Mouse (Mus musculus): Measurements from ENCODE around the gene Emp3.
"Not testable (repeated sequence)": the region's sequence is repeated elsewhere in the genome, so short reads cannot be mapped to it uniquely, and the experiment has no call there.

Emp3 gene

DNA sequence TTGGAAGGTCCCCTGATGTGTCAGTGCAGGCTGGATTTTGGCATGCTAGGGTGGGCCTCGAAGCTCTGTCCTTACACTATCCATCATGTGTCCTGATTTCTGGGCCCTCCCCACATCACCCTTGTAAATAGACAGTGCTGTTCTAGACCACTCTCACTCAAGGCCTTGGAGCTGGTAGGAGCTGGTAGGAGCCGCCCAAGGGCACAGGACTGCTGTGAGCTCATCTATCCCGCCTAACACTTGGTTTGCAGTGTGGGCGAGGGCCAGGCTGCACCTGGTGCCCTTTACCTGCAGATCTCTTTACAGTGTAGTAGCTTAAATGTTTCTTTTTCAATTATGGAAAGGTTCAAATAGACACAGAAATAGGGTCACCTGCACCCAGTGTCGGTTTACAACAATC is 6.2 kb downstream of the Emp3 start:
- DNase-seq: no peak

DNA sequence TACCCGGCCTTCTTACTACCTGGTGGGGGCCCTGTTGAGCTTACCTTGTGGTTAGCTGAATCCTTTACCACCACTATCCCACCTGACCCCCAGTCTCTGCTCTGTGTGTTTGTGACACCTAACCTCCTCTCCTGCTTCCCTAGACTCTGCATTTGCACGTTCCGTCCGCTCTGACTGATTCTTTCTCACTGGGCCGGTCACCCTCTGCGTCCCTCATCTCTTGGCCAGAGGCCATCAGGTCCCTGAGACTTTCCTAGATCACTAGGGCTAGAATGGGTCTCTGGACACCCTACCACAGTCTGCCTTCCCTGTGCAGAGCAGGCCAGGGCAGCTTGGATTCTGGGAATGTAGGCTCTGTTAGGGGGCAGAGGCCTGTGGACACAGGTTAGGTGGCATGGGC is 7.1 kb downstream of the Emp3 start:
- DNase-seq: peak; percentile 91

DNA sequence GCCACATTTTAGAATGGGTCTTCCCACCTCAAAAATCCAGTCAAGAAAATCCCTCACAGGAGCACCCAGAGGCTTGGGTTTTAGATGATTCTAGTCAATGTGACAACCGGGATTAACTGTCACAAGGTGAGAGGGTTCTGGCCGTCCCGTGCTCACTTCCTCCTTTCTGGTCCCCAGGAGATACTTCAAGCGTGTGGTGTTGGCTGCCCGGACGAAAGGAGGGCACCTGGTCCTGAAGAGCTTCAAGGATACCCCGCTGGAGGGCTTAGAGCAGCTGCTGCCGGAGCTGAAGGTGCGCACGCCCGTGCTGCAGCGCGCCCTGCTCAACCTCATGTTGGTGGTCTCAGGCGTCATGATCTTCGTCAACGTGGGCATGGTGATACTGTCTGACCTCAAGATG is 12.1 kb downstream of the Emp3 start:
- DNase-seq: peak; percentile 88

DNA sequence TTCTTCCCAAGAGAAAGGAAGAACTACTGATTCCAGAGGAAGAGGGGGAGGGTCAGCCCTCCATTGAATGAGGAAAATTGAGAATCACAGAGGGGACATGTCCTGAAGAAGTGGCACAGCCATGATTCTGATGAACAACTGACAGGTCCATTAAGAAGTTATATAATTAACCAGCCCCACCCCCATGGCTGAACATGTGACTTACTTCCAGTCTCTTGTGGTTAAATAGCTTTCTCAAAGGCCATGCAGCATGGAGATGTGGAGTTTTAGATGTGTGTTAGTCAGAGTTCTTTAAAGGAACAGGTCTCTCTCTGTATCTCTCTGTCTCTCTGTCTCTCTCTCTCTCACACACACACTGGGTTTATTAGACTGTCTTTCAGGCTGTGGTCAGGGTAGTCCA is 12.8 kb downstream of the Emp3 start:
- no peak for DNase-seq

DNA sequence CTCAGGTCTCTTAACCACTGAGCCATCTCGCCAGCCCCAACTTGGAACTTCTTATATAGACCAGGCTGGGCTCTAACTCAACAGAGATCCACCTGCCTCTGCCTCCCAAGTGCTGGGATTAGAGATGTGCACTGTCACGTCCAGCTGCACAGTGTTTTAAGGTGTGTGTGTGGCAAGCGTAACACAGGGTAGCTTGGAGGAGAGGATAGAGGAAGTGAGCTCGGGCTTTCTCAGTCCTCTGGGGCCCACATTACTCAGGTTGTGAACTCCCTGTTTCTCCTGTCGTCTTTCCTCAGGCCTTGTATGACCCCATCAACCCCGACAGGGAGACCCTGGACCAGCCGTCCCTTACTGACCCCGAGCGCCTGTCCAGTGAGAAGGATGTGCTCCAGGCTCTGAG is 14.6 kb downstream of the Emp3 start:
- no peak for DNase-seq

DNA sequence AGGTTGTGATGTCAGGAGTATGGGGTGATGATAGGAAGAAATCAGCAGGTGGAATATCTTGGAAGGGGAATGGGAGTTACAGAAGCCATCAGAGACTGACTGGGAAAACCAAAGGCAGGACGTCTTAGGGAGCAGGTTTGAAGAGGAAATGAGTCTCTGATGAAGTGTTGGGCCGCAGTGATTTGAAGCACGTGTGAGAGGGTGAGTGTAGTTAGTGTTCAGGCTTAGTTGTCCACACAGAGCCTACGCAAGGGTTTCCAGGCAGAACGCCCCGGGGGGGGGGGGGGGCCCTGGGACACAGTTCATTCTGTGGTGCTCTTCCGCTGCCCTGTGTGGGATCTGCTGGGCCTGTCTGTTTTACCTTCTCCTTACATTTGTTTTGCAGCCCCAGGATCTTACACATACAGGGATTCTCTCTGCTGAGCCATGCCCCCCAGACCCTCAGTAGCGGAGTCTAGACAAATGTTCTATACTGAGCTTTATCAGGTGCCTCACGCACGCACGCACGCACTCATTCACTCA is 18.7 kb downstream of the Emp3 start:
- no peak for DNase-seq

DNA sequence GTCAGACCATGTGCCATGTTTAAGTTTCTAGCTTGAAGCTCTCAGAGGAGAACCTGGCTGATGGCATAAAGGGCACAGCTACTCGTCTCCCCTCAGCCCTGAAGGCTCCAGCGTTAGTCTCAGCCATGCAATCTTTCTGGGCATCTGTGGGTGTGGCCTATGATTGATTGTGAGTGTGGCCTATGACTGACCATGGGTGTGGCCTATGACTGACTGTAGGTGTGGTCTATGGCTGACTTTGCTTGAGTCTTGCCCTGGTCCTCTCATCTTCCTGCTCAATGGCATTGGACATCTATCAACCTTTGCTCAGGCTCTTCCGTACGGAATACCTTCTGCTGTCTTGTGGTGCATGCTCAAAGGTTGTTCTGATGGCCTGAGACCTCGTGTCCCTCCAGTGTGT is 19.6 kb downstream of the Emp3 start:
- DNase-seq: no peak

DNA sequence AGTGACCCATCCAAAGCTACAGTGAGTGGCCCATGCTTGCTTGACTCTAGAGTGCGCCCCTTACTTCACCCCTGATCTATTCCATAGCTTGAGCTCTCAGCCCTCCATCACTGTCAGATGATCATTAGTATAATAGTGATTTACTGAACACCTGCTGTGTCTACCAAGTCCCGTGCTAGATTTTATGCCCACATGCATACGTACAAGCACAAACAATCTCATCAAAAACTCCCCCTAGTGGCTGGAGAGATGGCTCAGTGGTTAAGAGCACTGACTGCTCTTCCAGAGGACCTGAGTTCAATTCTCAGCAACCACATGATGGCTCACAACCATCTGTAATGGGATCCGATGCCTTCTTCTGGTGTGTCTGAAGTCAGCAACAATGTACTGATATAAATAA is 23.1 kb downstream of the Emp3 start:
- not testable (repeated sequence) for DNase-seq

DNA sequence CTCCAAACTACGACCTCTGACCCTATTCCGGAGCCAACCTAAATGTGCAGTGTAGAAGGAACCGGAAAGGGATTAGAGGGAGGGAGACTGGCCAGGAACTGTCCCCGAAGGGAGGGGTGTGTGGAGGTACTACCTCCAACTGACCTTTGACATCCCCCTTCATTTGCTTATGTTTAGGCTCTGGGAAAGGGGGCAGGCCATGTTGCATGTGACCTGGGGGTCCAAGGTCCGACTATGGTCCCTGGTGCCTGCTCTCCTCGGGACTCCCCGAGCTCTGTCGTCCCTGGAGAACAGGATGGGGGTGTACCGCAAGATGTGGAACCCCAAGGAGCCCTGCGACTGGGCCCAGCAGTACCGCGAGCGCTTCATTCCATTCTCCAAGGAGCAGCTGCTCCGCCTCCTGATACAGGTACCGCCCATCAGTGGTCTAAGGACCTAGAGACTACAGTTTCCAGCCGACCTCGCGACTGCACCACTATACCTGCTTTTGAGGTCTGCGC is 23.9 kb downstream of the Emp3 start:
- no peak for DNase-seq

DNA sequence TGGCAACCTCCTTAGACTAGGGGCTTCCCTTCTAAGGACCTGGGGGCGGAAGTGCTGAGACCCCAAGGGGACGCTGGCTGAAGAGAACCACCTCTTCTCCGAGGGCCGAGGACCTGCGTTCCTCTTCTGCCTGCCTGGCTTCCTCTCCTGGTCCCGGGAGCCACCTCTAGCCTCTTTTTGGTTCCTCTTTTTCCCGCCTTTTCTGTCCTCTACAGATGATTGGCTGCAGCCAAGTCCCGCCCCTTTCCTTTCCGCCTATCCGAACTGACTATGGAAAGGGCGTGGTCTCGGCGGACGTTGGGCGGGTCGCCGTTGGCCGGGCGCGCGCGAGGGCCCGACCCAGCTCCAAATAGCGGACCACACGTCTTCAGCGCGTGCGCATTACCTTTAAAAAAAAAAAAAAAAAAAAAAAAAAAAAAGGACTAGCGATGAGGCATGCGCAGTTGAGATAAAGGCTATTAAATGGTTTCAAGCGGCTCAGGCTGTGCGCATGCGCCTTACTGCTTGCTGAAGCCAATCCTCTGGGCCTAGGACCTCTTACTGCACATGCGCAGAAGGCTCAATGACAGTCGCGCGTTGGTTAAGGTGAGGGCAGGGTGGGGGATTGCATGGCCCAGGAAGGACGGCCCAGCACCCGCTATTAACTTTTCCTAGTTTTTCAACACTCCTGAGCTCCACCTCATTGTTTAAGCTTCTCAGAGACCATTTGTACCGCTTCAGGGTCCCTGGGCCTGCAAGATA is 24.5 kb downstream of the Emp3 start, which contains the start of the genes Syngr4 and Tmem143:
Syngr4 (minus strand) TSS at position 198 of the 741 bp plus-strand sequence.
Tmem143 (plus strand) TSS at position 425 of the 741 bp plus-strand sequence.
- DNase-seq: peak; percentile 100

DNA sequence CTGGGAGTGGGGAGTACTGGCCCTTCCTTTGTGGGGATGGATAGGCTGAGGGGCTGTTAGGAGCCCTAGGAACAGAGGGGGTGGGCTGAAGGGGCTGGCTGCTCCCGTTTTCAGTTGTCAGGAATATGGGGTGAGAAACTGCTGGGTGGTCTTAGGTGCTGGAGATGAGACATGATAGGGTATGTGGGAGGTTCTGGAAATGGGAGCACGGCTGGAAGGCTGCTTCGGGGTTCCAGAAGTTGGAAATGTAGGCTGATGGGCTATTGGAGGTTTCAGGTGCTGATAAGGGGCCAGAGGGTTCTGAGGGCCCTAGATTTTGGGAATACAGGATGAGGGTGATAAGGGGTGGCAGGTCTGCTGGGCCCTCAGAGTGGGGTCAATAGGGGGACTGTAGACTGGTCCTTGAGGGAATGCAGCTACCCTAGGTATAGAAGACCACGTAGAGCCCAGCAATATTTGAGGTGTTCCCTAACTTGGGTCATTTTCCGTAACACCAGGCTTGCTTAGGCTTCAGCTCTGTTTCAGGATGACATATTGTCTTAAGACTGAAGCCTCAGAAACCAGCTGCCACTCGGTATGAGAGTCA is 25.2 kb downstream of the Emp3 start:
- peak; percentile 93 for DNase-seq

DNA sequence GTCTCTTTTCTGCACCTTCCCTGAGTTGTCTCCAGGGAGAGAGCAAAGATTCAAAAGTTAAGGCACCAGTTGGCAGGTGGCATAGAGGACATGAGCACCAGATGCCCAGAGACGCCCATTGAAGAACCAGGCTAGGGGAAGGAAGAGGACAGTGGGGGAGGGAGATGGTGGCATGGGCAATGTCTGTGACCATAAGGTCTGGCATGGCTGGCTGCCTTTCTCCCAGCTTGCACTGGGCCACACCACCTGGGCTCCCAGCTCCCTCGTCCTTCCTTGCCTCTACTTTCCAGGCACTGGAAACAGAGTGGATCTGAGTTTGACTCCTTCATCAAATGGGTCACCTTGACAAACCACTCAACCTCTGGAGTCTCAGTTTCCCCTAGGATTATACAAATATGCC is 28.6 kb downstream of the Emp3 start:
- DNase-seq: no peak

DNA sequence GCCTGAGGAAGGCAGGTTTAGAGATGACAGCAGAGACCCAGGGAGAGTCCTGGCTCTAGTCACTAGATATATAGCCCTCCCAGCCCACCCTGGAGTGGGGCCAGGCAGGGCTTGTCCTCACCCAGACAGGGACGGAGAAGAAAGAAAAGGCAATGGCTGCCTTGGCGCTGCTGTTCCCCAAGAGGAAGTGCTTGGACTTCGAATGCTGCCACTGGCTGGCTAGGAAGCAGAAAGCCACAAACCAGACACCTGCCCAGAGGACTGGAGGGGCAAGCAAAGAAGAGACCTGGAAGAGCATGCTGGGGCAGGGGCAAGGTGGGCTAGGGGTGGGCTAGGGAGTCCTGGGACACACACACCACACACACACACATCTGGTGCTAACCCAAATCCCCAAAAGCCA is 34.0 kb downstream of the Emp3 start:
- no peak for DNase-seq

DNA sequence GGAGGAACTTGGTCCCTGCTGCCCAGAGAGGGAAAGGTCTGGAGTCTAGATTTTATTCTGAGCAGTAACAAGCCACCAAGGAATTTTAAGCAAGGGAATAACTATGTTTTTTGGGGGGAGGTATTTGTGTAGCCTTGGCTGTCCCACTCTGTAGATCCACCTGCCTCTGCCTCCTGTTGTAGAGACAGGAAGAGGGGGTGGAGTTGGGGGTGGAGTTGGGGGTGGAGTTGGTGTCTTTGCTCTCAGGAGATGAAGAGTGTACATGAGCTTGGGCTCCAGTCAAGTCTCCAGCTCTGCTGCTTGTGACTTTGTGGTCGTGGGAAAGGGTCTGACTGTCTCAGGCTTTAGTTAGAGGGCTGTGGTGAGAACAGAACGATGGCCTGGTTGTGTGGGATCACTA is 40.2 kb downstream of the Emp3 start:
- DNase-seq: no peak

DNA sequence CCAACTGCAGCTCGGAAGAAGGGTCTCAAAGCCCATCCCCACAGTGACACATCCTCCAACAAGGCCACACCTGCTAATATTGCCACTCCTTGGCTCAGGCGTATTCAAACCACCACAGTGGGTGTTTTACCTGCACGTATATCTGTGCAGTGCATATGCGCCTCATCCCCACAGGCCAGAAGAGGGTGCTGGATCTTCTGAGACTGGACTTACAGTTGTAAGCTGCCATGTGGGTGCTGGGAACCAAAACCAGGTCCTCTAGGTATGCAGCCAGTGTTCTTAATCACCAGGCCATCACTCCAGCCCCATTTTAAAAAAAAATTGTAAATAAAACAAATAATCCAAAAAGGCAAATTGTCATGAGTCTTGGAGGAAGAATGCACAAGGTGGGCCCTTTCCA is 40.7 kb downstream of the Emp3 start:
- no peak for DNase-seq

DNA sequence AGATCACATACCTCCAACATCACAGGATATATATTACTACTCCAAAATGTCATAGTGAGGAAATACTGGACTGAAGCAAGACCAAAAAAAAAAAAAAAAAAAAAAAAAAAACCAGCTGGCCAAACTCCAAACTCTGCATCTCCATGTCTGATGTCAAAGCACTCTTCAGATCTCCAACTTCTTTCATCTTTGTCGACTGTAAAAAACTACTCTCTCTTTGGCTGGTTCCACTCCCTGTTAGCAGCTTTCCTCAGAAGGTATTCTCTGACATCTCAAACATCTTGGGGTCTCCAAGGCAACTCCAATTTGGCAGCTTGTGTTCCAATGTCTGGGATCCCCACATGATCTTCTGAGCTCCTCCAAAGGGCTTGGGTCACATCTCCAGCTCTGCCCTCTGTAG is 42.9 kb downstream of the Emp3 start, which contains the start of gene Grin2d:
Grin2d (minus strand) TSS at position 101 of the 400 bp plus-strand sequence.
- not testable (repeated sequence) for DNase-seq

DNA sequence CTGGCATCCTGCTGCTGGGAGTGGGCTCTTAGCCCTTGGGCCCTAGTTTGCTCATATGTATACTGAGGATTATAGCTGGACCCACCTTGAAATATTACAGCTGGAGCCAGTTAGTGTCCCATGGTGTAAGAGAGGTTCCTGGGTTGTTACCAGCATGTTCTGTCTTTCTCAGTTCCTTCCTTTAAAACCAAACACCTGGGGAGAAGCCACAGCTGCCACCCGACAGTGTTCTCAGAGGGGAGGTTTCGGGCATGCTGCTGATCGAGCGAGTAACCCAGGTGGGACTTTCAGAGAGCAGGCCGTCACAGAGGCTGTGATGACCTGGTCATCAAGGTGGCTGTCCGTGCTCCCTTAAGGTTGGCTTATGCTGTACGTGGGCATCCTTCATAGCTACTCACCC is 44.3 kb downstream of the Emp3 start:
- DNase-seq: no peak

DNA sequence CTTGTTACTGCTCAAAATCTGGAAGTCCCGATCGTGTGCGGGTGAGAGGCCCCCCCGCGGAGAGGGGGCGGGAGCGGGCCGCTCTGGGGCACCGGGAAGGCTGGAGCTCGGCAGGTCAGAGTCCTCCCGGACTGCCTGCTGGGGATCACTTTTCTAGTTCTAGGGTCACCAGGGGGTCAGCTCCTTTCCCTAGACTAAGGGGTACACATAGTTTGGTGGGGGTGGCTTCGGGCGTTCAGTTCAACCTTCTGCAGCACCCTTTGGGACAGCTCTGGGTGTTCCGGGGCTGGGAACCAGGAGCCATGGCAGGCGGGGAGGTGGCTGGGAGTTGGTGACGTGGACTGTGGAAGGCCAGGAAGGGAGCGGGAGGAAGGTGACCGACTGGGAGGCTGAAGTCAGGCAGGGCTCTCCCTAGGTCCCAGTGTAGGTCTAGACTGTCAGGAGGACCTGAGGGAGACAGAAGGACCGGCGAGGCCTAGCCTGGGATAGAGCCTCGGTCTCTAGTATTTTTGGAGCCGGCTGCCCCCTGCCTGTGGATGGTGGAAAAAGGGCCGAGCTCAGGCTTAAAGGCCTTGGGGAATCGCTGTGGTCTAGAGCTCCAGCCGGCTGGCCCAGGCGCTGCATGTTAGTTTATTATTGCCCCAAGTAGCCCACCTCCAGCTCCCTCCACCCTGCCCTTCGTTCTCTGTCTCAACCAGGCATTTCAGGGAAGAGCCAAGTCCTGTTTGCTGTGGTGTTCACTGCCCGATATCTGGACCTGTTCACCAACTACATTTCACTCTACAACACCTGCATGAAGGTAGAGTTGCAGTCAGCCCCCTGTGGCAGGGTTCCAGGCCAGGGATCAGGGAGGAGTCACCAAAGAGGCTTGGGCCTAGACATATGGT is 47.9 kb downstream of the Emp3 start:
- peak; percentile 97 for DNase-seq

DNA sequence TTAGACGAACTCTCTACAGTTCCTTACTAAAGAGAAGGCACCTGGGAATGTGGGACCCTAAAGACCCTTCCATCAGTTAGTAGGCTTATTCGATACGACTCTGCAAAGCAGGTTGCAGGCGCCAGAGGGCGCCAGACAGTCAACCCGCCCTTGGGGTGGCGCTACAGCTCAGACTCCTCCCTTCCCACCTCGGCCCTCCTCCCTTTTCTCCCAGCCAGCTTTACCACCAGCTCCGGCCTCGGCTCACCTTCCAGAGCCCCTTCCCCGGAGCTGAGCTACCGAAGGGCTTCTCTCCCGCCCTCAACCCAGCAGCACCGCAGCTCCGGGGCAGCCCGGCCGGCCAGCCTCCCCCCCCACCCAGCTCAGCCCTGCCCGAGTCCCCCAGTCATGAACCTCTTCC is 48.6 kb downstream of the Emp3 start, which contains the start of gene Kdelr1:
Kdelr1 (plus strand) TSS at position 149 of the 400 bp plus-strand sequence.
- peak; percentile 99 for DNase-seq

DNA sequence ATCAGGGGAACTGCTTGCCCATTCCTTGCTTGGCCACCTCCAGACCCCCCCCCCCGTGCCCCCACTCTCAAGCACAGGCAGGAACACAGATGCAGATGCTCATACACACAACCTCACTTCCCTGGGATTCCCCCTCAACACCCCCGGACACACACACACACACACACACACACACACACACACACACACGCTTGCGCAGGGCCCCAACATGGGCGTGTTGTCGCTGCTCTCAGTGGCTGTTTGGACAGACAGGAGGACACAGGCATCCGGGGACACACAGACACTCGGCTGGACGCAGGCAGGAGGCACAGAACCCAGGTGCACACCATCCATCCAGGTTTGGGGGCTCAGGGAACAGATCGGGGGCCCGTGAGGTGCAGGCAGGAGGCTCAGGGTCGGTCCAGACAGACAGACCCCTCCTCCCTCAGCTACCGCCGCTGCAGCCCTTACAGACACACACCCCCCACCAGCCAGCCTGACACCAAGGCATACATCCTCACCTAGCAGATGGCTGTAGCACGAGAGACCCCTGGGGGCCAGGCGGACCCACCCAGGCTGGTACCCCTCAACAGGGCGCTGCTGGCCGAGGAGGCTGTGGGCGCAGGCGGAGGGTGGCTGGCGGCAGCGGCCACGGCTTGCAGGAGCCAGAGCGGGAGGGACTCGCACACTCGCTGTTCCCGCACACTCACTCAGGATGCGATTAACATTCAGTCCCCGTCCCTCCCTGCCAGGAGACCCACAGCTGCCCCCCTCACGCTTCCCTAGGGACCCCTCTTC is 50.7 kb downstream of the Emp3 start:
- peak; percentile 91 for DNase-seq

DNA sequence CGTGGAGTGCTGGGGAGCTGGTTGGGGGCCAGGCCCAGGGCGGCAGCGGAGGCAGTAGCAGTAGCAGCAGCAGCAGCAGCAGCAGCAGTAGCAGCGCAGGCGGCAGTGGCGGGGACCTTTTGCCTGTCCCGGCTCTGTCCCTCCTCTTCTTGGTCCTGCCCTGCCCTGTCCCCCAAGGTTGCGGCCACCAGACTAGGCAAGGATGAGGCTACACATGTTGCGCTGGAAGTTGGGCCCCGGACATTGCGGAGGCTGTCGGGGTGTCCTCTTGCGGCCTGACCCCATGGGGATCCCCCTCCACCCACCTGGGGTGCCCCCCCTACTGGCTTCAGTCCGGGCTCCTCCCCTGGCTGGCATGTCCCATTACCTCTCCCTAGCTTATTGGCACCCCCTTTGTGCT is 51.4 kb downstream of the Emp3 start:
- peak; percentile 94 for DNase-seq

DNA sequence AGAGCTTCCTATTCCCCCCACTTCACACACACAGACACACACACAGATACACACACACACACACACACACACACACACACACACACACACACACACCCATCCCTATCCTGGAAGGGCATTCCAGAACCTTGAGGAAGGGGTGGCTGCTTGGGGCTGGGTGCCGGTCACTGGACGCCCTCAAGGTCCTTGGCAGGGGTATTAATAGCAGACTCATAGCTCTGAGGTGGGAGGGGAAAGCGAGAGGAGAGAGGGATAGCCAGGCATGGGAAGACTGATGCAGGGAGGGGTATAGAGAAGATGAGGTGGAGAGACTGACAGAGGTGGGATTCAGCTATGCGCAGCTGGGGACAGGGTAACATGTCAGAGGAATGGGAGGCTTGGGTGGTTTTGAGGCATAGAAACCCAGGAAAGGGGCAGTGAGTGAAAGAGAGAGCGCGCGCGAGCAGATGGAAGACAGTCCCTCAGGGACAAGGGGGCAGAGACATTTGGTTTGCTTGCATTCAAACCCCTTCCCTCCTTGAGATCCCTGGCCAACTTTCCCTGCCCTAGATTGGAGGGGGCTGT is 52.0 kb downstream of the Emp3 start:
- no peak for DNase-seq
